Mouse (Mus musculus) limb, embryonic 13.5 days (tissue): ENCODE results near the gene Krtap4-13. TPM values are rescaled to one million over a fixed set of nuclear protein-coding genes. Genes with fewer than 3 reads are reported as not detected.
"Not testable (repeated sequence)": the region's sequence is repeated elsewhere in the genome, so short reads cannot be mapped to it uniquely, and the experiment has no call there.

Source experiments
- ATAC-seq: fragments of 200-750 bp; cut with Nextera tagmentation; 2 replicates; pipeline ENCODE4 v1.8.0; 2017; ENCODE audit warnings: low read depth, moderate number of reproducible peaks, moderate TSS enrichment; ENCODE audit not compliant: low FRiP score
- H3K27ac ChIP-seq: fragments of 300-500 bp; sonication (generic); 2 replicates; pipeline ENCODE4 v1.5.1; 2015; ENCODE audit warnings: inconsistent platforms, mild to moderate bottlenecking, moderate library complexity
- H3K27me3 ChIP-seq: fragments of 300-500 bp; sonication (generic); 2 replicates; pipeline ENCODE4 v1.6.1; 2015; ENCODE audit warnings: mild to moderate bottlenecking, inconsistent platforms
- H3K36me3 ChIP-seq: fragments of 300-500 bp; sonication (generic); 2 replicates; pipeline ENCODE4 v1.6.1; 2015; ENCODE audit warnings: inconsistent platforms, mild to moderate bottlenecking, moderate library complexity
- H3K4me1 ChIP-seq: fragments of 300-500 bp; sonication (generic); 2 replicates; pipeline ENCODE4 v1.6.1; 2015; ENCODE audit warnings: inconsistent platforms
- H3K4me2 ChIP-seq: fragments of 300-500 bp; sonication (generic); replicated peaks from 2 replicates; pipeline ENCODE4 v1.6.1; 2015; ENCODE audit warnings: inconsistent platforms, mild to moderate bottlenecking, moderate library complexity
- H3K4me3 ChIP-seq: fragments of 300-500 bp; sonication (generic); 2 replicates; pipeline ENCODE4 v1.5.1; 2015; ENCODE audit warnings: moderate library complexity, mild to moderate bottlenecking, inconsistent platforms
- H3K9ac ChIP-seq: fragments of 300-500 bp; sonication (generic); 2 replicates; pipeline ENCODE4 v1.6.1; 2015; ENCODE audit warnings: mild to moderate bottlenecking, inconsistent platforms
- H3K9me3 ChIP-seq: fragments of 300-500 bp; sonication (generic); 2 replicates; pipeline ENCODE4 v1.6.1; 2016; ENCODE audit warnings: inconsistent platforms
- WGBS: fragments of 180-500 bp; shearing (Covaris S2); methylation state at CpG from one replicate; pipeline ENCODE4 v1.1.7; 2015; 5-methylcytosine and 5-hydroxymethylcytosine counted together
- polyA plus RNA-seq: library from polyadenylated mRNA; unstranded; fragments of >200 nt; fragmentation: Nextera tagmentation; extraction: Ambion mirVana; gene quantifications from 2 replicates; pipeline ENCODE4 v1.2.1, GENCODE M21; 2015

The Krtap4-13 gene
- polyA plus RNA-seq, 1 experiment from 2014 or later, result not detected

DNA sequence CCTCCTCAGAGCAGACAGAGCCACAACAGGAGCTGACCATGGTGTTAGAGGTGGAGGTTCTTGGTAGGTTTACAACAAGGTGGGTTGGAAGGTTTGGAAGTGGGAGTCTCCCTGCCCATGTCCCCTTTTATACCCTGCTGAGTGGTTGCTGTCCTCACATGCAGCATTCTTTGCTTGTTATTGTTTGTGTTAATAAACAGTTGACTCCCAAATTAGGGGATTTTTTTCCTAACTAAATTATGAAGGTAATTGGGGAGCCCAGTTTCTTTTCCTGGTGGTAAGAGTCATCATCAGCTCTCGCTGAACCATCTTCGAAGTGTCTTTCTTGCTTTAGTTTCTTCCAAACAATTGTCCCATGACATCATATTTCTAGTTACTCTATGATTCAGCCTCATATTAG, 29.1 kb downstream of the Krtap4-13 start, which contains the start of gene Krtap4-8:
Krtap4-8 (minus strand) TSS at position 101 of the 400 bp plus-strand sequence.
- H3K36me3 ChIP-seq, result no peaks in the 10 kb centered on the region
- peaks cover 3% of the 10 kb centered on the region; the same call in 1 of the 2 replicates for H3K27me3 ChIP-seq
- no peaks in the 10 kb centered on the region for H3K9me3 ChIP-seq
- no peak within 1 kb of the TSS for H3K9ac ChIP-seq
- no peak for ATAC-seq
- no peak within 1 kb of the TSS for H3K4me2 ChIP-seq
- H3K27ac ChIP-seq, result no peak within 1 kb of the TSS
- WGBS, result 93% methylated on average over 2 of the region's 2 CpGs
- H3K4me1 ChIP-seq, result no peaks in the 10 kb centered on the region
- H3K4me3 ChIP-seq, result no peak within 1 kb of the TSS

DNA sequence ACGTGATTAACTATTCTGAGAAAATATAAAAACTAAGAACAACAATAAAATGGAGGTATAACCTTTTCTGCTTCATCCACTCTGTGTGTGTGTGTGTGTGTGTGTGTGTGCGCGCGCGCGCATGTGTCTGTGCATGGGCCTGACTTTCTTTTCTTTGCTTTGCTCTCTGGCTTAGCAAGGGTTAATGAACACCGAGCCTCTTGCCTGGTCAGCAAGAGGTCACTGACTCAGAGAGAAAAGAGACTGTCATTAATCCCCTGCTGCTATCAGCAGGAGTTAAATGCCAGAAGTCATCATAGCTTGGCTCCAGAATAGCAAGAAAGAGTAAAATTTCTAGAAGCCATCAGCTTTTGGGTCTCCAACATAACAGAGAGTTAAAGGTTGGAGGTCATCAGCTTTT, 31.3 kb downstream of the Krtap4-13 start:
- no peaks in the 10 kb centered on the region for H3K4me1 ChIP-seq
- H3K4me3 ChIP-seq, result no peak overlapping the region
- peaks cover 3% of the 10 kb centered on the region; the same call in 1 of the 2 replicates for H3K27me3 ChIP-seq
- H3K9me3 ChIP-seq, result no peaks in the 10 kb centered on the region
- ATAC-seq, result no peak
- H3K9ac ChIP-seq, result no peak overlapping the region
- H3K27ac ChIP-seq, result no peak overlapping the region
- WGBS, result 63% methylated on average over 7 of the region's 7 CpGs
- no peak overlapping the region for H3K4me2 ChIP-seq
- H3K36me3 ChIP-seq, result no peaks in the 10 kb centered on the region

DNA sequence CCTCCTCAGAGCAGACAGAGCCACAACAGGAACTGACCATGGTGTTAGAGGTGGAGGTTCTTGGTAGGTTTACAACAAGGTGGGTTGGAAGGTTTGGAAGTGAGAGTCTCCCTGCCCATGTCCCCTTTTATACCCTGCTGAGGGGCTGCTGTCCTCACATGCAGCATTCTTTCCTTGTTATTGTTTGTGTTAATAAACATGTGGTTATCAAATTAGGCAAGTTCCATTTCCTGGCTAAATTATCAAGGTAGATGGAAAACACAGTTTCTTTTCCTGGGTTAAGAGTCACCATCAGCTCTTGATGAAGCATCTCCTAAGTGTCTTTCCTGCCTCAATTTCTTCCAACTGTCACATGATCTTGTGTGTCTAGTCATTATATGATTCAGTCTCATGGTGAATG, 36.9 kb downstream of the Krtap4-13 start, which contains the start of gene Gm11595:
Gm11595 (minus strand) TSS at position 101 of the 400 bp plus-strand sequence.
- H3K4me1 ChIP-seq, ATAC-seq, H3K27ac ChIP-seq, H3K27me3 ChIP-seq, H3K4me3 ChIP-seq, H3K9me3 ChIP-seq, H3K36me3 ChIP-seq, H3K9ac ChIP-seq, H3K4me2 ChIP-seq: not testable (repeated sequence)

DNA sequence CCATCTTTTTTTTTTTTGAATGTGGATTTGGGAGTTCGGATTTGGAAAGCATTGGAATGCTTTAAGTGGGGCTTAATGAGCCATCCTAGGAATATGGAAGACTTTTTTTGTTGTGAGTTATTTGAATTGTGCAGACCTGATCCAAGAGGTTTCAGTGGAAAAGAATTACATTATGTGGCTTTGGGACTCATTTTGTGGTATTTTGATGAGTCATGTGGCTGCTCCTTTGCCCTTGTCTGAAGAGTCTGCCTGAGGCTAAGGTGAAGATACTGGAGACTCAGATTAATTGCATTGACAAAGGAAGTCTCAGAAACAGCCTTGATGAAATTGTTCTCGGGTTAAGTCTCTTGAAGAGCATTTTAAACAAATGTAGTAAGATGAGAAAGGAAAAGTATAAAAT, 41.3 kb downstream of the Krtap4-13 start:
- no peak overlapping the region for H3K9ac ChIP-seq
- H3K9me3 ChIP-seq, result no peaks in the 10 kb centered on the region
- WGBS, result 76% methylated on average over 2 of the region's 2 CpGs
- no peaks in the 10 kb centered on the region for H3K36me3 ChIP-seq
- H3K4me2 ChIP-seq, result no peak overlapping the region
- no peak overlapping the region for H3K27ac ChIP-seq
- no peaks in the 10 kb centered on the region for H3K4me1 ChIP-seq
- no peak overlapping the region for H3K4me3 ChIP-seq
- ATAC-seq, result no peak
- H3K27me3 ChIP-seq, result no peaks in the 10 kb centered on the region

Other genes with a start within 250 kb of the Krtap4-13 start
- gene Krtap3-1, start 243.3 kb downstream of the Krtap4-13 start, polyA plus RNA-seq, result not detected in 2 replicates
- gene Krtap1-5, start 228.9 kb downstream of the Krtap4-13 start, polyA plus RNA-seq, result not detected in 2 replicates
- not detected in 2 replicates for gene Krtap1-4, start 226.2 kb downstream of the Krtap4-13 start, polyA plus RNA-seq
- gene Krtap1-3, start 218.6 kb downstream of the Krtap4-13 start, polyA plus RNA-seq, result not detected in 2 replicates
- gene Krtap9-3, start 211.8 kb downstream of the Krtap4-13 start, polyA plus RNA-seq, result not detected in 2 replicates
- gene Gm11938, start 206.6 kb downstream of the Krtap4-13 start, polyA plus RNA-seq, result not detected in 2 replicates
- not detected in 2 replicates for gene Gm11937, start 199.7 kb downstream of the Krtap4-13 start, polyA plus RNA-seq
- not detected in 2 replicates for gene Krtap2-4, start 195.0 kb downstream of the Krtap4-13 start, polyA plus RNA-seq
- not detected in 2 replicates for gene Gm11562, start 189.5 kb downstream of the Krtap4-13 start, polyA plus RNA-seq
- gene Krtap4-1, start 181.7 kb downstream of the Krtap4-13 start, polyA plus RNA-seq, result not detected in 2 replicates
- not detected in 2 replicates for gene Krtap4-2, start 174.8 kb downstream of the Krtap4-13 start, polyA plus RNA-seq
- not detected in 2 replicates for gene Krtap4-7, start 165.8 kb downstream of the Krtap4-13 start, polyA plus RNA-seq
- not detected in 2 replicates for gene Gm11555, start 159.7 kb downstream of the Krtap4-13 start, polyA plus RNA-seq
- gene Gm11563, start 150.9 kb downstream of the Krtap4-13 start, polyA plus RNA-seq, result not detected in 2 replicates
- not detected in 2 replicates for gene Krtap4-6, start 143.9 kb downstream of the Krtap4-13 start, polyA plus RNA-seq
- not detected in 2 replicates for gene Gm14190, start 119.2 kb downstream of the Krtap4-13 start, polyA plus RNA-seq
- gene Gm14180, start 75.6 kb downstream of the Krtap4-13 start, polyA plus RNA-seq, result not detected in 2 replicates
- not detected in 2 replicates for gene Gm11595, start 37.0 kb downstream of the Krtap4-13 start, polyA plus RNA-seq
- gene Krtap4-8, start 29.2 kb downstream of the Krtap4-13 start, polyA plus RNA-seq, result not detected in 2 replicates
- not detected in 2 replicates for gene Krtap4-9, start 24.7 kb downstream of the Krtap4-13 start, polyA plus RNA-seq
- not detected in 2 replicates for gene Gm11596, start 16.4 kb downstream of the Krtap4-13 start, polyA plus RNA-seq
- not detected in 2 replicates for gene Gm11569, start 11.0 kb downstream of the Krtap4-13 start, polyA plus RNA-seq
- not detected in 2 replicates for gene Gm11554, start 5.4 kb downstream of the Krtap4-13 start, polyA plus RNA-seq
- gene Gm11564, start 5.8 kb upstream of the Krtap4-13 start, polyA plus RNA-seq, result not detected in 2 replicates
- gene 2300003K06Rik, start 28.2 kb upstream of the Krtap4-13 start, polyA plus RNA-seq, result not detected in 2 replicates
- not detected in 2 replicates for gene Krtap4-16, start 41.7 kb upstream of the Krtap4-13 start, polyA plus RNA-seq
- not detected in 2 replicates for gene Gm11568, start 48.0 kb upstream of the Krtap4-13 start, polyA plus RNA-seq
- gene Gm11559, start 54.6 kb upstream of the Krtap4-13 start, polyA plus RNA-seq, result not detected in 2 replicates
- not detected in 2 replicates for gene Krtap9-1, start 63.5 kb upstream of the Krtap4-13 start, polyA plus RNA-seq
- gene Gm11567, start 69.3 kb upstream of the Krtap4-13 start, polyA plus RNA-seq, result not detected in 2 replicates
- gene Krtap31-1, start 98.0 kb upstream of the Krtap4-13 start, polyA plus RNA-seq, result not detected in 2 replicates
- gene Gm11565, start 104.9 kb upstream of the Krtap4-13 start, polyA plus RNA-seq, result not detected in 2 replicates
- not detected in 2 replicates for gene Krtap31-2, start 126.4 kb upstream of the Krtap4-13 start, polyA plus RNA-seq
- gene Krtap9-5, start 138.6 kb upstream of the Krtap4-13 start, polyA plus RNA-seq, result not detected in 2 replicates
- gene Krtap29-1, start 169.2 kb upstream of the Krtap4-13 start, polyA plus RNA-seq, result not detected in 2 replicates
- gene Krtap16-1, start 176.7 kb upstream of the Krtap4-13 start, polyA plus RNA-seq, result not detected in 2 replicates
- gene Krtap17-1, start 184.1 kb upstream of the Krtap4-13 start, polyA plus RNA-seq, result 0.52 and 0.66 TPM in 2 replicates
- not detected in 2 replicates for gene Krt33a, start 206.3 kb upstream of the Krtap4-13 start, polyA plus RNA-seq
- 0.38 and 0.43 TPM in 2 replicates for gene Krt33b, start 220.0 kb upstream of the Krtap4-13 start, polyA plus RNA-seq
- gene Krt34, start 231.7 kb upstream of the Krtap4-13 start, polyA plus RNA-seq, result not detected in 2 replicates
- gene Krt31, start 240.7 kb upstream of the Krtap4-13 start, polyA plus RNA-seq, result 0.11 TPM in 1 of 2 replicates, not detected in the other